Mouse (Mus musculus) forebrain, embryonic 16.5 days (tissue): Measurements from ENCODE around the gene Susd1. TPM values are rescaled to one million over a fixed set of nuclear protein-coding genes. Genes with fewer than 3 reads are reported as not detected.
A peak's percentile ranks its signal among the peaks of the same experiment; 100 is the strongest.

Experiments
- ATAC-seq: fragments of 200-750 bp; cut with Nextera tagmentation; 2 replicates; pipeline ENCODE4 v1.8.0; 2017; ENCODE audit warnings: mild to moderate bottlenecking, moderate library complexity
- H3K27ac ChIP-seq: fragments of 300-500 bp; sonication (generic); 2 replicates; pipeline ENCODE4 v1.5.1; 2014; ENCODE audit warnings: low read length, control low read depth
- H3K27me3 ChIP-seq: fragments of 300-500 bp; sonication (generic); replicated peaks from 2 replicates; pipeline ENCODE4 v1.6.1; 2014; ENCODE audit warnings: low read length; ENCODE audit not compliant: control insufficient read depth, insufficient read depth
- H3K36me3 ChIP-seq: fragments of 300-500 bp; sonication (generic); 2 replicates; pipeline ENCODE4 v1.6.1; 2014; ENCODE audit not compliant: control insufficient read depth, insufficient read depth
- H3K4me1 ChIP-seq: fragments of 300-500 bp; sonication (generic); replicated peaks from 2 replicates; pipeline ENCODE4 v1.6.1; 2014; ENCODE audit warnings: low read length; ENCODE audit not compliant: control insufficient read depth, insufficient read depth
- H3K4me2 ChIP-seq: fragments of 300-500 bp; sonication (generic); 2 replicates; pipeline ENCODE4 v1.6.1; 2014; ENCODE audit warnings: mild to moderate bottlenecking, low read length, control low read depth
- H3K4me3 ChIP-seq: fragments of 300-500 bp; sonication (generic); replicated peaks from 2 replicates; pipeline ENCODE4 v1.5.1; 2014; ENCODE audit warnings: mild to moderate bottlenecking, low read length, control low read depth
- H3K9ac ChIP-seq: fragments of 300-500 bp; sonication (generic); replicated peaks from 2 replicates; pipeline ENCODE4 v1.6.1; 2014; ENCODE audit warnings: low read depth, low read length, control low read depth
- H3K9me3 ChIP-seq: fragments of 300-500 bp; sonication (generic); 2 replicates; pipeline ENCODE4 v1.6.1; 2016; ENCODE audit warnings: low read length; ENCODE audit not compliant: control insufficient read depth
- WGBS: fragments of 180-500 bp; shearing (Covaris S2); extraction: QIAGEN DNeasy Blood & Tissue Kit; methylation state at CpG from one replicate; pipeline ENCODE4 v1.1.7; 2014; 5-methylcytosine and 5-hydroxymethylcytosine counted together
- polyA plus RNA-seq: library from polyadenylated mRNA; unstranded; fragments of >200 nt; fragmentation: Nextera tagmentation; extraction: Ambion mirVana; gene quantifications from 2 replicates; pipeline ENCODE4 v1.2.1, GENCODE M21; 2015

Gene Susd1
- polyA plus RNA-seq, 1 experiment from 2014 or later = 1.8 TPM

GRCm38 (mm10) chr4:59441265-59441664 lies 2.8 kb upstream of the Susd1 start:
- no peak overlapping the region for H3K4me3 ChIP-seq
- WGBS = 86% methylated on average over 1 of the region's 1 CpGs
- no peak for ATAC-seq

DNA sequence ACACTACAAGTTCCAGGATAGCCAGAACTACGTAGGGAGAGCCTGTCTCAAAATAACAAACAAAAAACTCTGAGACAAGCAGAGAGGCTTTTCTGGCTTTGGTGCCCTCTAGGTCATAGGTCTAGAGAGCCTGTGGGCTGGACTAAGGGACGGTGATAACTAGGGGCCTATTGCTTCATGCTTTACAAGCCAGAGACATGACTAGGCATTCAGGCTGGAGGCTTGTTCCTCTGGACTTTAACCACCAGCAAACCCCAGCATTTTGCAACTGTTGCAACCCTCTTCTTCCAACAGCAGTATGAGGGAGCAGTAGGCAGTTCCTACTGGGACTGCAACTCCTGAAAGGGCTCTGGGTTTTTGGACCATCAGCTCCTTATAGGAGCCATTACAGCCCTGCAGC lies 1.5 kb upstream of the Susd1 start:
- no peak overlapping the region for H3K27ac ChIP-seq
- H3K4me2 ChIP-seq = no peak overlapping the region
- H3K9me3 ChIP-seq = no peaks in the 10 kb centered on the region
- peaks cover 6% of the 10 kb centered on the region for H3K4me1 ChIP-seq
- H3K27me3 ChIP-seq = peaks cover 23% of the 10 kb centered on the region
- WGBS = 68% methylated on average over 2 of the region's 2 CpGs
- H3K4me3 ChIP-seq = no peak overlapping the region
- no peak overlapping the region for H3K9ac ChIP-seq
- no peak for ATAC-seq
- H3K36me3 ChIP-seq = no peaks in the 10 kb centered on the region

More at GRCm38 (mm10) chr4:59441265-59441664, 2.8 kb upstream of the Susd1 start:
- no peaks in the 10 kb centered on the region for H3K9me3 ChIP-seq
- peaks cover 6% of the 10 kb centered on the region for H3K4me1 ChIP-seq
- H3K27ac ChIP-seq = no peak overlapping the region
- H3K4me2 ChIP-seq = no peak overlapping the region
- H3K9ac ChIP-seq = no peak overlapping the region
- H3K27me3 ChIP-seq = peaks cover 23% of the 10 kb centered on the region
- H3K36me3 ChIP-seq = no peaks in the 10 kb centered on the region

DNA sequence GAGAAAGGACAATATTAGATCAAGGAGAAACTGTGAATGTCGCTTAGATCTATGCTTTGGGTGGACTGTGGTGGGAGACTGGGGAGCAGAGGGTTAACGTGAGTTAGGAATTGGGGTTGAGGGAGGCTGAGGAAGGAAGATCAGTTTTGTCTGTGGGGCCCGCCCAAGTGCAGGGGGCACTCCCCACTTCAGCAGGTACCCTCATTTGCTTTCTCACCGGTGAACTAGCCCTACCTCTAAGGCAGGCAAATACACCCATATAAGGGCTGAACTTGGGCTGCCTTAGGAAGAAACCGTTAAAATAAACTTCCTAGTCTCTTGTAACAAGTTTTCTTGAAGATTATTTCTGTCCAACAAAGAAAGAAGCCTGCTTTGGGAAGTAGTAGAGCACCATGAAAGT lies 608 bp upstream of the Susd1 start:
- no peak overlapping the region for H3K4me2 ChIP-seq

GRCm38 (mm10) chr4:59435951-59436350 lies 2.5 kb downstream of the Susd1 start:
- no peak for ATAC-seq
- H3K9ac ChIP-seq = no peak overlapping the region
- H3K4me1 ChIP-seq = peaks cover 6% of the 10 kb centered on the region
- no peak overlapping the region for H3K27ac ChIP-seq
- no peak overlapping the region for H3K4me2 ChIP-seq
- WGBS = 86% methylated on average over 4 of the region's 4 CpGs
- no peaks in the 10 kb centered on the region for H3K9me3 ChIP-seq
- H3K36me3 ChIP-seq = no peaks in the 10 kb centered on the region
- H3K4me3 ChIP-seq = no peak overlapping the region
- peaks cover 23% of the 10 kb centered on the region for H3K27me3 ChIP-seq

More for the DNA sequence above, 608 bp upstream of the Susd1 start:
- Histone ChIP-seq H3K4me1 (peaks cover 6% of the 10 kb centered on the region), H3K4me3 (no peak overlapping the region), H3K27me3 (peaks cover 23% of the 10 kb centered on the region), H3K9me3 (no peaks in the 10 kb centered on the region), H3K27ac (no peak overlapping the region), H3K9ac (no peak overlapping the region), H3K36me3 (no peaks in the 10 kb centered on the region)
- 29% methylated on average over 5 of the region's 5 CpGs for WGBS
- no peak for ATAC-seq

DNA sequence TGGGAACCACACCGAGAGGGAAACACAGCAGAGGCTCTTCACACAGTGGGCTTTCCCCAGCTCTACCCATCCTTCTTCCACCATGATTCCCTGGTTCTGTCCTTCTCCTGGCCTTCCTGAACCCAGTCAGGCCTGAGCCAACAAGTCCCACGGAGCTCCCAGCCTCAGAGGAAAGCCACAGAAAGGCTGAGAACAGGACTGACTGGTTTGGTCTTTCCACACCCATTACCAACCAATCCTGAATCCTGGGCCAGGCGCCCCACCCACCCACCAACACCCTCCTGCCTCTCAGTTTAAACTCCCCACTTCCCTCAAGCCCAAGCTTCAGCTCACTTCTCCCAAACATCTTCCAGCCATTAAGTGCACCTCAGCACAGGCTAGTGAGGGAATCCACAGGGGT lies 4.4 kb downstream of the Susd1 start:
- H3K27ac ChIP-seq = no peak overlapping the region
- H3K4me2 ChIP-seq = no peak overlapping the region
- H3K9ac ChIP-seq = no peak overlapping the region
- WGBS = 79% methylated on average over 3 of the region's 3 CpGs
- no peaks in the 10 kb centered on the region for H3K9me3 ChIP-seq
- H3K4me1 ChIP-seq = peaks cover 6% of the 10 kb centered on the region
- no peak overlapping the region for H3K4me3 ChIP-seq
- H3K27me3 ChIP-seq = peaks cover 16% of the 10 kb centered on the region
- ATAC-seq = no peak
- H3K36me3 ChIP-seq = no peaks in the 10 kb centered on the region

- no peaks in the 10 kb centered on the region for H3K27me3 ChIP-seq
- H3K9ac ChIP-seq = no peak overlapping the region
- H3K9me3 ChIP-seq = no peaks in the 10 kb centered on the region
- H3K4me3 ChIP-seq = no peak overlapping the region
- no peaks in the 10 kb centered on the region for H3K4me1 ChIP-seq
- no peak overlapping the region for H3K4me2 ChIP-seq
- ATAC-seq = no peak
- no peak overlapping the region for H3K27ac ChIP-seq
- no peaks in the 10 kb centered on the region for H3K36me3 ChIP-seq
- WGBS = 90% methylated on average over 6 of the region's 6 CpGs
Measured at GRCm38 (mm10) chr4:59429128-59429527, 9.3 kb downstream of the Susd1 start.

DNA sequence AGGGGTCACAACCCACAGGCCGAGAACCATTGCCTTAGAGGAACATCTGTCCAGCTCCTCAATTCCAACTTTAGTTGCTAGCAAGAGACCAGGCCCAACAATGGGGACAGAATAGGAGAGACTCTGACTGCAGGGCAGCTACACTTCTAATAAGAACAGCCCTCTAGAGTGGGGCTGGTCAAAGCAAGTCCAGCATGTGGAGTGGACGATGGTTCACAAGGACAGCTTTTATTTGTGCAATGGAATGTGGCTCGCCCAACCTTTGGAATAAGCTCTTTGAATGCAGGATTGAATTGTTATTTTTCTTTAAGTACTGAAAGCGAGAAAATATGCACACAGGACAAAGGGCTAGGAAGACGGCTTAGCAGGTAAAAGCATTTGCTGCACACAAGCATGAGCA lies 12.0 kb downstream of the Susd1 start:
- no peak overlapping the region for H3K4me2 ChIP-seq
- ATAC-seq = no peak
- no peaks in the 10 kb centered on the region for H3K36me3 ChIP-seq
- no peaks in the 10 kb centered on the region for H3K9me3 ChIP-seq
- no peak overlapping the region for H3K27ac ChIP-seq
- no peak overlapping the region for H3K4me3 ChIP-seq
- H3K9ac ChIP-seq = no peak overlapping the region
- WGBS = 80% methylated on average over 5 of the region's 5 CpGs
- no peaks in the 10 kb centered on the region for H3K27me3 ChIP-seq
- H3K4me1 ChIP-seq = 0 out of 2 replicates have a peak, but pooled peaks cover 5% of the 10 kb centered on the region

- H3K4me1 ChIP-seq = 0 out of 2 replicates have a peak, but pooled peaks cover 5% of the 10 kb centered on the region
- no peak overlapping the region for H3K9ac ChIP-seq
- no peak overlapping the region for H3K4me3 ChIP-seq
- H3K4me2 ChIP-seq = no peak overlapping the region
- H3K9me3 ChIP-seq = no peaks in the 10 kb centered on the region
- no peaks in the 10 kb centered on the region for H3K27me3 ChIP-seq
- no peak for ATAC-seq
- H3K36me3 ChIP-seq = no peaks in the 10 kb centered on the region
- no peak overlapping the region for H3K27ac ChIP-seq
Measured at GRCm38 (mm10) chr4:59422808-59423207, 15.6 kb downstream of the Susd1 start.

- no peak overlapping the region for H3K4me2 ChIP-seq
- H3K27ac ChIP-seq = no peak overlapping the region
Measured at GRCm38 (mm10) chr4:59422025-59422783, 16.2 kb downstream of the Susd1 start.

More at GRCm38 (mm10) chr4:59422025-59422783, 16.2 kb downstream of the Susd1 start:
- WGBS = 32% methylated on average over 5 of the region's 5 CpGs
- ATAC-seq = peak; percentile 67
- Histone ChIP-seq H3K9ac (no peak overlapping the region), H3K27me3 (no peaks in the 10 kb centered on the region), H3K9me3 (no peaks in the 10 kb centered on the region), H3K36me3 (no peaks in the 10 kb centered on the region), H3K4me3 (no peak overlapping the region), H3K4me1 (0 out of 2 replicates have a peak, but pooled peaks cover 5% of the 10 kb centered on the region)
